Mouse (Mus musculus): ENCODE measurements around the gene Mtcl1. TPM values are rescaled to one million over a fixed set of nuclear protein-coding genes. Genes with fewer than 3 reads are reported as not detected.
A peak's percentile ranks its signal among the peaks of the same experiment; 100 is the strongest.

Gene Mtcl1
- total RNA-seq, 2 experiments from 2014 or later = 103 to 122 TPM

GRCm38 (mm10) chr17:66315451-66315850 is 134.1 kb downstream of the Mtcl1 start:
- TF ChIP-seq CTCF (IDR thresholded peaks at IDR 0.05) = no peak
- DNase-seq (ENCODE audit: extremely low spot score in 1 of 2, low spot score in 2 of 2) = no peak
- Histone ChIP-seq H3K27ac (peak overlapping the region; percentile 58; the same call in 1 of the 2 replicates), H3K4me3 (no peak overlapping the region)
- intact Hi-C loops (cut with DNase I) = no loop called here

- Histone ChIP-seq H3K4me3 (no peak overlapping the region), H3K27ac (peak overlapping the region; percentile 7; the same call in 1 of the 2 replicates)
- intact Hi-C loops (cut with DNase I) = no loop called here
- TF ChIP-seq CTCF (IDR thresholded peaks at IDR 0.05) = no peak
- no peak for DNase-seq (ENCODE audit: extremely low spot score in 1 of 2, low spot score in 2 of 2)
These were observed 134.8 kb downstream of the Mtcl1 start for GRCm38 (mm10) chr17:66314566-66315285.

GRCm38 (mm10) chr17:66301906-66302305 is 147.6 kb downstream of the Mtcl1 start:
- Histone ChIP-seq H3K27ac (no peak overlapping the region), H3K4me3 (no peak overlapping the region)
- DNase-seq (ENCODE audit: extremely low spot score in 1 of 2, low spot score in 2 of 2) = no peak
- no peak for TF ChIP-seq CTCF (IDR thresholded peaks at IDR 0.05)
- intact Hi-C loops (cut with DNase I) = no loop called here

GRCm38 (mm10) chr17:66301267-66301666 is 148.3 kb downstream of the Mtcl1 start:
- no peak for DNase-seq (ENCODE audit: extremely low spot score in 1 of 2, low spot score in 2 of 2)
- no peak overlapping the region for H3K27ac ChIP-seq
- H3K4me3 ChIP-seq = no peak overlapping the region
- no peak for TF ChIP-seq CTCF (IDR thresholded peaks at IDR 0.05)
- intact Hi-C loops (cut with DNase I) = no loop called here

GRCm38 (mm10) chr17:66297721-66298120 is 151.8 kb downstream of the Mtcl1 start:
- DNase-seq (ENCODE audit: extremely low spot score in 1 of 2, low spot score in 2 of 2) = no peak
- intact Hi-C loops (cut with DNase I) = no loop called here
- TF ChIP-seq CTCF (IDR thresholded peaks at IDR 0.05) = no peak
- Histone ChIP-seq H3K27ac (no peak overlapping the region), H3K4me3 (no peak overlapping the region)

- Histone ChIP-seq H3K27ac (no peak overlapping the region), H3K4me3 (no peak overlapping the region)
- no peak for TF ChIP-seq CTCF (IDR thresholded peaks at IDR 0.05)
- DNase-seq (ENCODE audit: extremely low spot score in 1 of 2, low spot score in 2 of 2) = no peak
- intact Hi-C loops (cut with DNase I) = no loop called here
These were observed 156.0 kb downstream of the Mtcl1 start for GRCm38 (mm10) chr17:66293581-66293980.

GRCm38 (mm10) chr17:66289894-66290293 is 159.7 kb downstream of the Mtcl1 start:
- DNase-seq (ENCODE audit: extremely low spot score in 1 of 2, low spot score in 2 of 2) = no peak
- intact Hi-C loops (cut with DNase I) = no loop called here
- no peak for TF ChIP-seq CTCF (IDR thresholded peaks at IDR 0.05)
- Histone ChIP-seq H3K27ac (peak overlapping the region; percentile 51; the same call in 1 of the 2 replicates), H3K4me3 (no peak overlapping the region)

Other genes with a start within 250 kb of the Mtcl1 start
- gene Rab12, start 70.0 kb upstream of the Mtcl1 start, total RNA-seq (2021) = 100 to 1,000 TPM; 116 to 119 TPM
- gene Themis3, start 144.9 kb upstream of the Mtcl1 start, total RNA-seq (2021) = under 1 TPM; 0.18 to 0.21 TPM

Measured in left cerebral cortex, adult 2 months (tissue).